Mouse (Mus musculus) urinary bladder, postnatal 14 days (tissue): ENCODE measurements around the gene Ptpn18.
"Not testable (repeated sequence)": the region's sequence is repeated elsewhere in the genome, so short reads cannot be mapped to it uniquely, and the experiment has no call there.

ENCODE experiments used
- DNase-seq: peaks from one replicate; pipeline ENCODE4 v3.0.0; 2021; ENCODE audit warnings: low spot score

Gene Ptpn18

GRCm38 (mm10) chr1:34517297-34517696 lies 57.7 kb downstream of the Ptpn18 start:
- not testable (repeated sequence) for DNase-seq

- DNase-seq: not testable (repeated sequence)
Observed at GRCm38 (mm10) chr1:34517797-34518196, 58.2 kb downstream of the Ptpn18 start.

GRCm38 (mm10) chr1:34518259-34518658 lies 58.7 kb downstream of the Ptpn18 start:
- no peak for DNase-seq

- DNase-seq: no peak
Observed at GRCm38 (mm10) chr1:34522205-34522849, 62.8 kb downstream of the Ptpn18 start.

- DNase-seq: no peak
Observed at GRCm38 (mm10) chr1:34522850-34523244, 63.3 kb downstream of the Ptpn18 start.

- no peak for DNase-seq
Observed at GRCm38 (mm10) chr1:34523647-34524046, 64.1 kb downstream of the Ptpn18 start.
